Mouse (Mus musculus) small intestine, adult 2 months (tissue): ENCODE measurements around the gene Ccin.

Experiments used
- CTCF ChIP-seq: fragments of 200-500 bp; IDR thresholded peaks from 2 replicates; pipeline ENCODE4 v1.5.1; 2012; ENCODE audit warnings: low read depth, mild to moderate bottlenecking, control low read depth, inconsistent platforms, low read length, moderate library complexity, mixed read lengths; ENCODE audit not compliant: insufficient replicate concordance, insufficient read length; ENCODE audit errors: extremely low read depth
- POLR2A ChIP-seq: fragments of 200-500 bp; IDR thresholded peaks from 2 replicates; pipeline ENCODE4 v1.6.1; 2012; ENCODE audit warnings: low read depth, mild to moderate bottlenecking, control low read depth, inconsistent platforms, low read length, moderate library complexity

DNA sequence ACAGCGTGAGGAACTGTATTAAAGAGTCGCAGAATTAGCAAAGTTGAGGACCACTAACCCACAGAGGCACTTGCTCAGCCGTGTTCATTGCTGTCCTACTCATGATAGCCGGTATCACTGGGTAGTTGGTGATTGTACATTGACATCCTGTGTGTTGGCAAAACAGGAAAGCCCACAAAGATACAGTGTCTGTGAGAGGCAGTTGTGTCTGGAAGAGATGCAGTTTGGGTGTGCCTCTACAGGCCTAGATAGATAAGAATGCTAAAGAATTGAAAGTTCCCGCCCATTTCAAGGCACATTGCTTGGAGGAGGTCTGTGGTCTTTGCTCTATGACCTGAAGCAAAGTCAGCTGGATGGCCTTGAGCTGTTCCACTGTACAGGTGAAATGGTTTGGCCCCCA, 20.8 kb downstream of the Ccin start, which contains the start of gene Clta:
- TF ChIP-seq POLR2A = no peak
- TF ChIP-seq CTCF = no peak
